Mouse (Mus musculus): ENCODE measurements around the gene Tymp. TPM values are rescaled to one million over a fixed set of nuclear protein-coding genes. Genes with fewer than 3 reads are reported as not detected.

Gene Tymp
- total RNA-seq, 2 experiments from 2014 or later = 0.17 to 0.42 TPM

DNA sequence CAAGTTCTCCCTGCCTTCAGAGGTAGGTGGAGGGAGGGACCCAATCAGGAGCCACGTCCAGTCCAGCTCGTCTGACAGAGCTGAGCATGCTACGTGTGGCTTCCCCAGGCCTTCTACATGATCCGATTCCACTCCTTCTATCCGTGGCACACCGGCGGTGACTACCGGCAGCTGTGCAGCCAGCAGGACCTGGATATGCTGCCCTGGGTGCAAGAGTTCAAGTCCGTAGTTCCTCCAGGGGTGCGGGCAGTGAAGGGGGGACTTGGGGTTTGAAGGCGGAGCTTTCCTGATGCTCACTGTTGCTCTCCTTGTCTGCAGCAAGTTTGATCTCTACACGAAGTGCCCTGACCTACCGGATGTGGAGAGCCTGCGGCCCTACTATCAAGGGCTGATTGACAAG, 40.4 kb downstream of the Tymp start:
- no peak for ATAC-seq (replicated peaks; ENCODE audit: poor library complexity)

DNA sequence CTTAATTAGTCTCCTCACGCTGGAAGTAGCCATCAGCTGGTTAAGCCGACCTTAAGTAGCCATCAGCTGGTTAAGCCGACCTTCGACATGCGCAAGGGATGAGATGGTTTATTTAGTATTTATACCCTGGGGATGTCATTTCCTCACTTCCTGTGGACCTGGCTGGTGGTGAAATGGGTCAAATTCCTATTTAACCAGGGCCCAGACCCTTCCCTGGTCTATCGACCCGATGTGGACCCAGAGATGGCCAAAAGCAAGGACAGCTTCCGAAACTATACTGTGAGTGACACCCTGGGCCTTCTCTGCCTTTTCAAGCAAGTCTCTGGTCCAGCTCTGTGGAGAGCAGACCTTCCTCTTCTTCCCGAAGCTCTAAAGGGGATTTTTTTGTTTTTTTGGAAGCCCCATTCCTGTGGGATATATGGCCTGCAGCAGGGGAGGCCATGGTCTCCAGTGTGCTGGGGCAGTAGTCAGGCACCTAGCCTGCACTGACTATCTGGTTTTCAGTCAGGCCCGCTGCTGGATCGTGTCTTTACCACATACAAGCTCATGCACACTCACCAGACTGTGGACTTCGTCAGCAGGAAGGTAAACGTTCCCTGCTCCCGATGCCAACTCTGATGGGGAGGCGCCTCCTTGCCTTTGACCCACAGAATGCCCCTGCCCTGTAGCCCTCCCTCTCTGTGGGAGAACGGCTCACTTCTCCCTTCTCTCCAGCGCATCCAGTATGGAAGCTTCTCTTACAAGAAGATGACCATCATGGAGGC, 41.9 kb downstream of the Tymp start:
- ATAC-seq (replicated peaks; ENCODE audit: poor library complexity) = no peak

GRCm38 (mm10) chr15:89334271-89334670, 42.6 kb downstream of the Tymp start, which contains the start of gene Miox:
Gene Miox (plus strand): TSS chr15:89334398.
- no peak for ATAC-seq (replicated peaks; ENCODE audit: poor library complexity)

DNA sequence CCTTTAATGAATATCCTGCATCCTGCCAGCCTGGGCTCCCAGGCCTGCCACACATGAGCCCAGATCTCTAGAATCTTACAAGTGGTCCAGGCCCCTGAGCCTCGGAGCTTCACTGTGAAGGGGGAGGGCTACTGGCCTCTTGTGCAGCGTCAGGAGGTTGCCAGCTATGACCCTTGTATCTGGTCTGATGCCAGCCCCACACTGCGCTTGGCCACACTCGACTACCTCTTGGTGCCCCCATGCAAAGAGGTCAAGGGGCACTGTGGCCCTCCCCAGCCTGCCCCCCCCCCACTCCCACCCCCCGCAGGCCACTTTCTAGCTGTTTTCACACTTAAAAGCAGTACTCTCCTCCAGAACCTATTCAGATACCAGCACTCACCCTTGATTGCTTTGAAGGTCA, 50.4 kb downstream of the Tymp start:
- no peak for ATAC-seq (replicated peaks; ENCODE audit: poor library complexity)

DNA sequence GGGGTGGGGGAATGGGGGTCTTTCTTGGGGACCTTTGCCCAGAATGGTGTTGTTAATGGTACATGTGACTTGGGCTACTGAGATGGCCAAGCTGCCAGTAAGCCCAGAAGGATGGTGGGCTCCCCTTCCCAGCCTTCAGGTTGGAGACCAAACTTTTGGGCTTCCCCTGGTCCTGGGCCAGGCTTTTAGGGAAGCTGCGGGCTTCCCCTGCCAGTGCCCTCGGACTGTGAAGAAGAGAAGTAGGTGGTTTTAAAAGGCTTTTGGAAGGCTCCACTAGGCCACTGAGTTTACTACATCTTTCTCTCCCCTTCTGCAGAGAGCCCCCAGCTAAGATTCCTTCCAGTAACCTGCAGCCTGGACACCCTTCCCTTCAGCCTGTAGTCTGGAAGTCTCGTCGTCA, 53.2 kb downstream of the Tymp start:
- 0 out of 2 replicates have a peak, but pooled peaks have one; percentile 27 for ATAC-seq (replicated peaks; ENCODE audit: poor library complexity)

GRCm38 (mm10) chr15:89322670-89323522, 53.9 kb downstream of the Tymp start, which contains the start of gene Adm2:
Gene Adm2 (plus strand): TSS chr15:89322720.
- ATAC-seq (replicated peaks; ENCODE audit: poor library complexity) = no peak

Other genes starting within 250 kb of the Tymp start
- gene Hdac10, start 248.3 kb downstream of the Tymp start, total RNA-seq (2015) = 4.0 and 5.6 TPM in 2 replicates
- gene Hdac10, start 248.3 kb downstream of the Tymp start, total RNA-seq (2017) = 9.8 and 12.0 TPM in 2 replicates
- 0.49 TPM in 1 of 2 replicates, not detected in the other for gene Mapk12, start 236.3 kb downstream of the Tymp start, total RNA-seq (2015)
- gene Mapk12, start 236.3 kb downstream of the Tymp start, total RNA-seq (2017) = 0.04 and 0.47 TPM in 2 replicates
- not detected in 2 replicates for gene Mapk11, start 227.4 kb downstream of the Tymp start, total RNA-seq (2015)
- 0.10 TPM in 1 of 2 replicates, not detected in the other for gene Mapk11, start 227.4 kb downstream of the Tymp start, total RNA-seq (2017)
- gene Plxnb2, start 196.3 kb downstream of the Tymp start, total RNA-seq (2015) = 12.1 and 12.6 TPM in 2 replicates
- 9.3 and 14.5 TPM in 2 replicates for gene Plxnb2, start 196.3 kb downstream of the Tymp start, total RNA-seq (2017)
- 1.6 and 2.4 TPM in 2 replicates for gene Dennd6b, start 180.5 kb downstream of the Tymp start, total RNA-seq (2015)
- 1.3 and 2.5 TPM in 2 replicates for gene Dennd6b, start 180.5 kb downstream of the Tymp start, total RNA-seq (2017)
- gene Ppp6r2, start 165.5 kb downstream of the Tymp start, total RNA-seq (2015) = 8.5 and 11.8 TPM in 2 replicates
- 9.8 and 11.2 TPM in 2 replicates for gene Ppp6r2, start 165.5 kb downstream of the Tymp start, total RNA-seq (2017)
- 92.1 and 94.9 TPM in 2 replicates for gene Sbf1, start 61.7 kb downstream of the Tymp start, total RNA-seq (2015)
- 50.0 and 52.1 TPM in 2 replicates for gene Sbf1, start 61.7 kb downstream of the Tymp start, total RNA-seq (2017)
- not detected in 2 replicates for gene Adm2, start 54.3 kb downstream of the Tymp start, total RNA-seq (2015)
- gene Adm2, start 54.3 kb downstream of the Tymp start, total RNA-seq (2017) = not detected in 2 replicates
- gene Miox, start 42.6 kb downstream of the Tymp start, total RNA-seq (2015) = not detected in 2 replicates
- not detected in 2 replicates for gene Miox, start 42.6 kb downstream of the Tymp start, total RNA-seq (2017)
- 14.0 and 16.6 TPM in 2 replicates for gene Lmf2, start 21.4 kb downstream of the Tymp start, total RNA-seq (2015)
- gene Lmf2, start 21.4 kb downstream of the Tymp start, total RNA-seq (2017) = 7.4 and 11.7 TPM in 2 replicates
- gene Ncaph2, start 21.3 kb downstream of the Tymp start, total RNA-seq (2015) = 82.4 and 115 TPM in 2 replicates
- gene Ncaph2, start 21.3 kb downstream of the Tymp start, total RNA-seq (2017) = 96.7 and 97.9 TPM in 2 replicates
- gene Sco2, start 3.2 kb downstream of the Tymp start, total RNA-seq (2015) = 15.9 and 20.6 TPM in 2 replicates
- gene Sco2, start 3.2 kb downstream of the Tymp start, total RNA-seq (2017) = 14.4 and 14.7 TPM in 2 replicates
- gene Odf3b, start 2.2 kb upstream of the Tymp start, total RNA-seq (2015) = 0.90 and 2.7 TPM in 2 replicates
- 1.9 and 3.7 TPM in 2 replicates for gene Odf3b, start 2.2 kb upstream of the Tymp start, total RNA-seq (2017)
- 0.07 TPM in 1 of 2 replicates, not detected in the other for gene Klhdc7b, start 7.9 kb upstream of the Tymp start, total RNA-seq (2015)
- gene Klhdc7b, start 7.9 kb upstream of the Tymp start, total RNA-seq (2017) = under 0.01 TPM in 1 of 2 replicates, not detected in the other
- gene Syce3, start 33.5 kb upstream of the Tymp start, total RNA-seq (2015) = not detected in 2 replicates
- gene Syce3, start 33.5 kb upstream of the Tymp start, total RNA-seq (2017) = not detected in 2 replicates
- 1.5 and 1.9 TPM in 2 replicates for gene Cpt1b, start 48.8 kb upstream of the Tymp start, total RNA-seq (2015)
- gene Cpt1b, start 48.8 kb upstream of the Tymp start, total RNA-seq (2017) = 2.3 and 2.5 TPM in 2 replicates
- 0.98 and 3.6 TPM in 2 replicates for gene C730034F03Rik, start 52.5 kb upstream of the Tymp start, total RNA-seq (2015)
- 3.7 and 5.5 TPM in 2 replicates for gene C730034F03Rik, start 52.5 kb upstream of the Tymp start, total RNA-seq (2017)
- gene Gm44502, start 52.7 kb upstream of the Tymp start, total RNA-seq (2015) = 1.1 TPM in 1 of 2 replicates, not detected in the other
- 0.04 and 0.68 TPM in 2 replicates for gene Gm44502, start 52.7 kb upstream of the Tymp start, total RNA-seq (2017)
- gene Chkb, start 52.9 kb upstream of the Tymp start, total RNA-seq (2015) = 36.0 and 45.7 TPM in 2 replicates
- 16.4 and 24.5 TPM in 2 replicates for gene Chkb, start 52.9 kb upstream of the Tymp start, total RNA-seq (2017)
- gene Mapk8ip2, start 76.9 kb upstream of the Tymp start, total RNA-seq (2015) = not detected in 2 replicates
- gene Mapk8ip2, start 76.9 kb upstream of the Tymp start, total RNA-seq (2017) = not detected in 2 replicates
- gene Arsa, start 100.4 kb upstream of the Tymp start, total RNA-seq (2015) = 7.1 and 7.3 TPM in 2 replicates
- gene Arsa, start 100.4 kb upstream of the Tymp start, total RNA-seq (2017) = 8.8 and 13.9 TPM in 2 replicates
- 1.8 and 4.2 TPM in 2 replicates for gene Shank3, start 122.6 kb upstream of the Tymp start, total RNA-seq (2015)
- 1.3 and 3.1 TPM in 2 replicates for gene Shank3, start 122.6 kb upstream of the Tymp start, total RNA-seq (2017)
- gene Acr, start 191.3 kb upstream of the Tymp start, total RNA-seq (2015) = not detected in 2 replicates
- gene Acr, start 191.3 kb upstream of the Tymp start, total RNA-seq (2017) = not detected in 2 replicates
- gene Rabl2, start 214.9 kb upstream of the Tymp start, total RNA-seq (2015) = 14.3 and 17.1 TPM in 2 replicates
- gene Rabl2, start 214.9 kb upstream of the Tymp start, total RNA-seq (2017) = 7.4 and 11.2 TPM in 2 replicates

All from megakaryocyte progenitor cell, adult 5-6 weeks (primary cell).